Mouse (Mus musculus) forebrain, embryonic 13.5 days (tissue): ENCODE measurements around the gene Zfp318. TPM values are rescaled to one million over a fixed set of nuclear protein-coding genes. Genes with fewer than 3 reads are reported as not detected.

Experiments
- ATAC-seq: fragments of 200-750 bp; cut with Nextera tagmentation; 2 replicates; pipeline ENCODE4 v1.8.0; 2017
- H3K27ac ChIP-seq: fragments of 300-500 bp; sonication (generic); 2 replicates; pipeline ENCODE4 v1.5.1; 2015; ENCODE audit warnings: inconsistent platforms, mild to moderate bottlenecking, moderate library complexity
- H3K27me3 ChIP-seq: fragments of 300-500 bp; sonication (generic); 2 replicates; pipeline ENCODE4 v1.6.1; 2015; ENCODE audit warnings: mild to moderate bottlenecking, inconsistent platforms
- H3K36me3 ChIP-seq: fragments of 300-500 bp; sonication (generic); 2 replicates; pipeline ENCODE4 v1.6.1; 2015; ENCODE audit warnings: mild to moderate bottlenecking, inconsistent platforms; ENCODE audit not compliant: poor library complexity, severe bottlenecking
- H3K4me1 ChIP-seq: fragments of 300-500 bp; sonication (generic); 2 replicates; pipeline ENCODE4 v1.6.1; 2015; ENCODE audit warnings: inconsistent platforms
- H3K4me2 ChIP-seq: fragments of 300-500 bp; sonication (generic); 2 replicates; pipeline ENCODE4 v1.6.1; 2015; ENCODE audit warnings: inconsistent platforms, mild to moderate bottlenecking, moderate library complexity
- H3K4me3 ChIP-seq: fragments of 300-500 bp; sonication (generic); 2 replicates; pipeline ENCODE4 v1.5.1; 2015; ENCODE audit warnings: mild to moderate bottlenecking, inconsistent platforms
- H3K9ac ChIP-seq: fragments of 300-500 bp; sonication (generic); 2 replicates; pipeline ENCODE4 v1.6.1; 2015; ENCODE audit warnings: mild to moderate bottlenecking, inconsistent platforms
- H3K9me3 ChIP-seq: fragments of 300-500 bp; sonication (generic); replicated peaks from 2 replicates; pipeline ENCODE4 v1.6.1; 2016; ENCODE audit warnings: inconsistent platforms
- WGBS: fragments of 180-500 bp; shearing (Covaris S2); methylation state at CpG from one replicate; pipeline ENCODE4 v1.1.7; 2015; 5-methylcytosine and 5-hydroxymethylcytosine counted together
- polyA plus RNA-seq: library from polyadenylated mRNA; unstranded; fragments of >200 nt; fragmentation: Nextera tagmentation; extraction: Ambion mirVana; gene quantifications from 2 replicates; pipeline ENCODE4 v1.2.1, GENCODE M21; 2015

Gene Zfp318
- polyA plus RNA-seq: 7.2 and 11.0 TPM in 2 replicates

GRCm38 (mm10) chr17:46383294-46384060, at the start of gene Zfp318:
TSS of gene Zfp318 (plus strand) at chr17:46383731.
- no peaks in the 10 kb centered on the region for H3K27me3 ChIP-seq
- WGBS: under 1% methylated on average over 71 of the region's 105 CpGs
- peak within 1 kb of the TSS; percentile 90 for H3K27ac ChIP-seq

GRCm38 (mm10) chr17:46336475-46336874, 47.1 kb upstream of the Zfp318 start:
- Histone ChIP-seq H3K36me3 (no peaks in the 10 kb centered on the region), H3K4me1 (no peaks in the 10 kb centered on the region), H3K4me2 (no peak overlapping the region), H3K9ac (no peak overlapping the region), H3K27ac (no peak overlapping the region), H3K4me3 (no peak overlapping the region), H3K9me3 (no peaks in the 10 kb centered on the region), H3K27me3 (peaks cover 2% of the 10 kb centered on the region)
- ATAC-seq: no peak
- WGBS: 33% methylated on average over 5 of the region's 5 CpGs

More at GRCm38 (mm10) chr17:46383294-46384060, at the start of gene Zfp318:
- peak within 1 kb of the TSS; percentile 95 for H3K9ac ChIP-seq
- H3K4me3 ChIP-seq: peak within 1 kb of the TSS; percentile 95
- peaks cover 17% of the 10 kb centered on the region for H3K36me3 ChIP-seq
- H3K4me1 ChIP-seq: peaks cover 18% of the 10 kb centered on the region
- ATAC-seq: peak; percentile 97
- H3K4me2 ChIP-seq: peak within 1 kb of the TSS; percentile 88
- H3K9me3 ChIP-seq: no peaks in the 10 kb centered on the region

GRCm38 (mm10) chr17:46341208-46341607, 42.3 kb upstream of the Zfp318 start:
- H3K4me2 ChIP-seq: no peak overlapping the region
- peaks cover 18% of the 10 kb centered on the region for H3K9me3 ChIP-seq
- no peak overlapping the region for H3K9ac ChIP-seq
- no peaks in the 10 kb centered on the region for H3K27me3 ChIP-seq
- WGBS: 86% methylated on average over 7 of the region's 7 CpGs
- no peaks in the 10 kb centered on the region for H3K36me3 ChIP-seq
- no peak overlapping the region for H3K27ac ChIP-seq
- no peaks in the 10 kb centered on the region for H3K4me1 ChIP-seq
- no peak for ATAC-seq
- no peak overlapping the region for H3K4me3 ChIP-seq

- no peaks in the 10 kb centered on the region for H3K36me3 ChIP-seq
- 89% methylated on average over 8 of the region's 8 CpGs for WGBS
- no peak overlapping the region for H3K4me2 ChIP-seq
- H3K9me3 ChIP-seq: peaks cover 5% of the 10 kb centered on the region; the same call in 1 of the 2 replicates
- no peaks in the 10 kb centered on the region for H3K4me1 ChIP-seq
- H3K27me3 ChIP-seq: no peaks in the 10 kb centered on the region
- ATAC-seq: no peak
- no peak overlapping the region for H3K27ac ChIP-seq
- no peak overlapping the region for H3K4me3 ChIP-seq
- no peak overlapping the region for H3K9ac ChIP-seq
Observed at GRCm38 (mm10) chr17:46351026-46351700, 32.4 kb upstream of the Zfp318 start.

- 72% methylated on average over 3 of the region's 3 CpGs for WGBS
Observed at GRCm38 (mm10) chr17:46371783-46372182, 11.7 kb upstream of the Zfp318 start.

GRCm38 (mm10) chr17:46378564-46378963, 5.0 kb upstream of the Zfp318 start:
- H3K4me1 ChIP-seq: no peaks in the 10 kb centered on the region
- no peaks in the 10 kb centered on the region for H3K36me3 ChIP-seq
- no peaks in the 10 kb centered on the region for H3K9me3 ChIP-seq
- no peaks in the 10 kb centered on the region for H3K27me3 ChIP-seq
- no peak overlapping the region for H3K4me3 ChIP-seq
- H3K4me2 ChIP-seq: no peak overlapping the region
- WGBS: 87% methylated on average over 3 of the region's 3 CpGs
- no peak overlapping the region for H3K27ac ChIP-seq
- no peak for ATAC-seq
- H3K9ac ChIP-seq: no peak overlapping the region

More at GRCm38 (mm10) chr17:46371783-46372182, 11.7 kb upstream of the Zfp318 start:
- H3K4me2 ChIP-seq: no peak overlapping the region
- ATAC-seq: no peak
- no peaks in the 10 kb centered on the region for H3K27me3 ChIP-seq
- H3K27ac ChIP-seq: no peak overlapping the region
- no peak overlapping the region for H3K9ac ChIP-seq
- peaks cover 4% of the 10 kb centered on the region; the same call in 1 of the 2 replicates for H3K9me3 ChIP-seq
- no peaks in the 10 kb centered on the region for H3K36me3 ChIP-seq
- H3K4me3 ChIP-seq: no peak overlapping the region
- H3K4me1 ChIP-seq: no peaks in the 10 kb centered on the region

- H3K4me3 ChIP-seq: peak overlapping the region; percentile 95
- peaks cover 18% of the 10 kb centered on the region for H3K4me1 ChIP-seq
- under 1% methylated on average over 66 of the region's 70 CpGs for WGBS
- H3K36me3 ChIP-seq: peaks cover 24% of the 10 kb centered on the region
- H3K27ac ChIP-seq: peak overlapping the region; percentile 90
- peak overlapping the region; percentile 95 for H3K9ac ChIP-seq
- peak overlapping the region; percentile 88 for H3K4me2 ChIP-seq
- no peaks in the 10 kb centered on the region for H3K9me3 ChIP-seq
- H3K27me3 ChIP-seq: no peaks in the 10 kb centered on the region
- 0 out of 2 replicates have a peak, but pooled peaks have one; percentile 0 for ATAC-seq
Observed at GRCm38 (mm10) chr17:46384061-46384801, 700 bp downstream of the Zfp318 start.

- 92% methylated on average over 3 of the region's 3 CpGs for WGBS
- Histone ChIP-seq H3K4me3 (no peak overlapping the region), H3K4me1 (peaks cover 18% of the 10 kb centered on the region), H3K27me3 (no peaks in the 10 kb centered on the region), H3K9me3 (no peaks in the 10 kb centered on the region), H3K27ac (no peak overlapping the region), H3K4me2 (no peak overlapping the region), H3K36me3 (peaks cover 36% of the 10 kb centered on the region), H3K9ac (no peak overlapping the region)
- ATAC-seq: no peak
Observed at GRCm38 (mm10) chr17:46388200-46388599, 4.7 kb downstream of the Zfp318 start.

GRCm38 (mm10) chr17:46393012-46393411, 9.5 kb downstream of the Zfp318 start:
- Histone ChIP-seq H3K4me2 (no peak overlapping the region), H3K4me3 (no peak overlapping the region), H3K9me3 (no peaks in the 10 kb centered on the region), H3K4me1 (no peaks in the 10 kb centered on the region), H3K9ac (no peak overlapping the region), H3K36me3 (peaks cover 54% of the 10 kb centered on the region), H3K27ac (no peak overlapping the region), H3K27me3 (no peaks in the 10 kb centered on the region)
- no peak for ATAC-seq
- WGBS: 56% methylated on average over 2 of the region's 2 CpGs

GRCm38 (mm10) chr17:46394631-46395030, 11.1 kb downstream of the Zfp318 start:
- Histone ChIP-seq H3K36me3 (peaks cover 54% of the 10 kb centered on the region), H3K4me2 (no peak overlapping the region), H3K9ac (no peak overlapping the region), H3K27ac (no peak overlapping the region), H3K27me3 (no peaks in the 10 kb centered on the region), H3K4me3 (no peak overlapping the region), H3K9me3 (no peaks in the 10 kb centered on the region), H3K4me1 (no peaks in the 10 kb centered on the region)
- WGBS: 88% methylated on average over 1 of the region's 1 CpGs
- ATAC-seq: no peak

- WGBS: 23% methylated on average over 3 of the region's 3 CpGs
- H3K4me1 ChIP-seq: no peaks in the 10 kb centered on the region
- H3K9me3 ChIP-seq: no peaks in the 10 kb centered on the region
- no peak overlapping the region for H3K4me3 ChIP-seq
- peaks cover 69% of the 10 kb centered on the region for H3K36me3 ChIP-seq
- no peak overlapping the region for H3K9ac ChIP-seq
- H3K4me2 ChIP-seq: no peak overlapping the region
- no peaks in the 10 kb centered on the region for H3K27me3 ChIP-seq
- no peak overlapping the region for H3K27ac ChIP-seq
- ATAC-seq: no peak
Observed at GRCm38 (mm10) chr17:46408478-46408877, 24.9 kb downstream of the Zfp318 start.

- Histone ChIP-seq H3K9me3 (no peaks in the 10 kb centered on the region), H3K27me3 (no peaks in the 10 kb centered on the region), H3K9ac (no peak overlapping the region), H3K27ac (no peak overlapping the region), H3K4me2 (no peak overlapping the region), H3K36me3 (peaks cover 15% of the 10 kb centered on the region), H3K4me1 (0 out of 2 replicates have a peak, but pooled peaks cover 3% of the 10 kb centered on the region), H3K4me3 (no peak overlapping the region)
- 67% methylated on average over 5 of the region's 5 CpGs for WGBS
- no peak for ATAC-seq
Observed at GRCm38 (mm10) chr17:46418628-46419027, 35.1 kb downstream of the Zfp318 start.
